Mouse (Mus musculus) lung, postnatal 14 days (tissue): ENCODE data around the gene Nynrin.
A peak's percentile ranks its signal among the peaks of the same experiment; 100 is the strongest.

Source experiments
- DNase-seq: peaks from one replicate; pipeline ENCODE4 v3.0.0; 2021

The Nynrin gene

DNA sequence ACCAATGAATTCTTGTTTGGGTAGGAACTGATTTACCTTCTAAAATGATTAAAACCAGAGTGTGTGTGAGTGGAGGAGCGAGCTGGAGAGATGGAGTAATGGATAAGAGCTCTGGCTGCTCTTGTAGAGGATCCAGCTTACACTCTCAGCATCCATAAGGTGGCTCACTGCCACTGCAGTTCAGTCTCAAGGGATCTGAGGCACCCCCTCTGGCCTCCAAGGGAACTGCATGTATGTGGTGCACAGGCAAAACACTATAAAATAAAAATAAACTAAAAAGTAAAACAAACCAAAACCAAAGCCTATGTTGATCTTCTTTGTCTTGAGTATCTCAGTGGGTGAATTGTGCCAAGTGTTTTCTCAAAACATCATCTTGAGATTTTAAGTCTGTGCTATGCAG, 25.8 kb downstream of the Nynrin start:
- DNase-seq = peak; percentile 85

DNA sequence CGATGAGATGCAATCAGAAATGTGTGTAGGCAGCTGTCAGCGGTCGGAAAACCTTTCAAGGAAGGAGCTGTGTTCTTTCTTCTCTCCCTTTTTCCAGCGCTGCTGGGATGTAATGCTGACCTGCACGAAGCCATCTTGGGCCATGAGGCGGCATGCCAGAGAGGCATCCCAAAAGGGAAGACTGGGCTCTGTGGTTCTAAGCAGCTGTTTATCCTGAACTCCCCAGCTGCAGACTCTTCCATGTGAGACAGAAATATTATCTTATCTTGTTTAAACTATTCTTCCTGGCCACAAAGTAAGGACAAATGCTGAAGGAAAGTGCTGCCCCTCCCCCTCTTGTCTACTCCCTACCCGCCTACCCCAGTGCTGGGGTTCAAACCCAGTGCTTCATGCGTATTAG, 27.2 kb downstream of the Nynrin start:
- DNase-seq = no peak

DNA sequence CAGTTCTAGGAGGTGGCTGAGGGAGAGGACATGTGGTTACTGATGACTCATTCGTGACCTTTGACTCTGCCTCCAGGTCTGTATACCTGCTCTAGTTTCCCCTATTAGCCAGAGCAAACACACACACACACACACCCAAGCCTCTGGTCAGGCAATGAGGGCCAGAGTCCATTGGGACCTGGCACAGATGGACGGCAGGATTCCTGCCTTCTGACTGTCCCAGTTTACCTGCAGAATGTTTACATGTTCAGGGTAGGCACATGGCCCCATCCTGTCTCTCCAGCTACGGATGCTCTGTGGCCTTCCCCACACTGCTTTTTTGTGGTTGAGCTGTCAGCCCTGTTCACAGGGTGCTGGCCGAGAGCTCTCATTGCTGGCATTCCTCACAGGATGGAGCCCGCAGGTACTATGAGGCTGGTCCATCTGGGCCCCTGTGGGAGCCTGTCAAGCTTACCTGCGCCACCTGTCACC, 28.4 kb downstream of the Nynrin start:
- DNase-seq = no peak

DNA sequence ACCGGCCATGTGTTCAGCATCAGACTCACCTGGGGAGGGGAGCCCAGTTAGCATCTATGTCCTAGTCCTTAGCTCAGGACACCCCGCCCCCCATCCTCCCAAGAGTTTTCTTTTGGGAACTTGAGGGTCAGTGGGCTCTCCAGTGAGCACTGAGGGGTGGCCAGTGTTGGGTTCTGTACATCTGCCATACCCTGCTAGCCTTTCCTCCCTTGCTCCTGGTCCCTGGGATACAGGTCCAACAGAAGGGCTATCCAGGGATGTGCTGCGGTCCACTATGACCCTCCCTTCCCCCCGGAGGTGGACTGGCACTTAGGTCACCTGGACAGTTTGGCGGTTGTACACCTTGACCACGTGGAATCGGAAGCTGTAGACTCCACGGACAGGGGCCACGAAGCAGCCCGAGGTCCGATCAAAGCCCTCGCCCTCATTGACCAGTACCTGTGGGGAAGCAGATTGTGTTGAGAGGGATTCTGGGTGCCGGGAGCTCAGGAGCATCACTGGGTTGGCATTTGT, 29.4 kb downstream of the Nynrin start:
- no peak for DNase-seq

DNA sequence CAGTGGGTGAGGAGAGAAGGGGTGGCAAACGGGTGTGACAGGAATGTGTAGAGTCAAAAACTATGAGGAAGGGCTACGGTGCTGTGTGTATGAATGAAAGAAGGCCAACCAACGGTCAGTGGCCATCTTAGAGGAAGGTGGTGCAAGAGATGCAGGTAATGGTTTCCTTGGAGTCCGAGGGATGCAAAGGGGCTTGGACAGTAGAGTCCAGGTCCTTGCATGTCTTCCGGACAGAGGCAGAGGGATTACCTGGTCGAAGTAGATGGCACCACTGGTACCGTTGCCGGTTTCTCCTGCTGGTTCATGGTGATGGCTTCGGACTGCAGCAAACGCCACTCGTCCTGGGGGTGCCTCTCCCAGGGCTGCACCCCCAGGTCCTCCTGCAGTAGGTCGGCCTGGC, 29.9 kb downstream of the Nynrin start:
- no peak for DNase-seq

DNA sequence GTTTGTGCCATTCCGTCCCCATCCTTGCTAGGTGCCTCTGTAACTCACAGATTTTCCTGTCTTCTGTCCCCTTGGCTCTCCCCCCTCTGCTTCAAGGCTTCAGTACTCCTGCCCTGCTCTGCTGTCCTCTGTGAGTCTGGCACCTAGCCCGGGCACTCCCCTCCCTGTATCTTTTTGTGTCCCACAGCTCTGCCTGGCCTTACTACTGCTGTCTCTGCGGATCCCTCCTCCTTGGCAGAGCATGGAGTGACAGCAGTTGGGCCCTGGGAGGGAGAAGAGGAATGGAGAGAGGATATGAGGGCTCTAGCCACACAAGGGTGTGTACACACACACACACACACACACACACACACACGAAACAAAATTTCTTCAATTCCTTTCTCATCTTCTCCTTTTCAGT, 30.4 kb downstream of the Nynrin start, which contains the start of gene Cbln3:
Gene Cbln3 (minus strand): TSS at position 227 of the 400 bp plus-strand sequence.
- peak; percentile 72 for DNase-seq

DNA sequence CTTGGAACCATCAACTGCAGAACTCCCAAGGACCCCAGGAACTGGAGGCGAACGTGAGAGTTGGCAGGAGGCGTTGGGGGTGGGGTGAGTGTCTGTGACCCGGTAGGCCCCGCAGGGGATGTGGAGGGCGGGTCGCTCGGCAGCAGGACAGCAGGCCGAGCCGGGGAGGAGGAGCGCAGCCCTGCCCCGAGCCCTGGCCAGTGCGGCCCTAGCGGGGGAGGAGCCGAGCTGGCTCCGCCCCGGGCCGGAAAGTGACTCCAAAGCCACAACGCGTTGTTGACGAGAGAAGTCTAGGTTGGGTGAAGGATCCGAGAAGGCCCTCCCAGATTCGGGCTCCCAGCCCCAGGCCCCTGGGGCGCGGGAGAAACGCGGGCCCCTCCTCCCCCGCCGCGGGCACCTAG, 30.9 kb downstream of the Nynrin start, which contains the start of gene Khnyn:
Gene Khnyn (plus strand): TSS at position 235 of the 401 bp plus-strand sequence.
- DNase-seq = peak; percentile 90

DNA sequence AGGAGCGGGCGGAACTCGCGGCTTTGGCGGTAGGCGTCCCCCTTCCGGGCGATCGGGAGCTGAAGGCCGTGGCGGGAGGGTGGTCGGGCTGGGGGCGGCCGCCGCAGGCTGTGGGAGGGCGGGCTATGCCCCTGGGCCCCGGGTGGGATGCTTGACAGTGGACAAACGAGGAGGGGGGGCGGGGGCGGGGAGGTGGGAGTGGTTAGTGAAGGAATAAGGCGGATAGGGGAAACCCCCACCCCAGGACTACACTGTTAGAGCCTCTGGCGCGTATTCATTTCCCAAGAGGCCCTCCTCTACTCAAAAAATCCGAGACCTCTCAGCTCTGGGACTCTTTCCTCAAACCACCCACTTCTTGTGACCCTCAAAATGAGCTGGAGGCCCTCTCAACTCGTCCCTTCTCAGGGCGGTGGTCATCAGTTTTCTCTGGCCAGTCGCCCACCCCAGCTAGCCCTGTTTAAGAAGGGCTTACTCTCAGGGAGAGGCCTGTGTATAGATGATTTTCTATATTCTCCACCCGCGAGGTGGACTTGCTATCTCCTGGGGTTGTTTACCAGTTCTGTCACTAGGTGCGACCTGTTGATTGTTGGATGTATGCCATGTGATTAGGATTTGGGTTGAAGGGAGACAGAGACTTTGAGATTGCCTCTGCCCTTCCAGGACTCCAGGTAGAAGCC, 31.4 kb downstream of the Nynrin start:
- peak; percentile 17 for DNase-seq

DNA sequence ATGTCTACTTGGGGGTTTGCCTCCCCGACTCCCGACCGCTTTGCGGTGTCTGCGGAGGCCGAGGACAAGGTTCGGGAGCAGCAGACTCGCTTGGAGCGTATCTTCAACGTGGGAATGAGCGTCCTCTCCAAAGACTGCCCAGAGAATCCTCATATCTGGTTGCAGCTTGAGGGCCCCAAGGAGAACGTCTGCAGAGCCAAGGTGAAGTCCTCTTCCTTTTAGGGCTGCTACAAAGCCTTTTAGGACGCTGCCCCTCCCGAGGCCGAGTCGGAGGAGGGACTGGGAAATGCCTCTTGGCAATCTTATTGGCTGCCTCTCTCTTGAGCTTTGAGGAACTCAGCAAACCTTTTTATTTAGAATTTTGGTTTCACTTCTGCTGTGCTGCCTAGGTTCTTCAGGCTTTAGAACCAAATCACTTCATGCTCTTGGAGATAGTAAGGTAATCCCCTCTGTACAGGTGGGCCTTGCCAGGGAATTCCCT, 32.0 kb downstream of the Nynrin start:
- DNase-seq = peak; percentile 63

DNA sequence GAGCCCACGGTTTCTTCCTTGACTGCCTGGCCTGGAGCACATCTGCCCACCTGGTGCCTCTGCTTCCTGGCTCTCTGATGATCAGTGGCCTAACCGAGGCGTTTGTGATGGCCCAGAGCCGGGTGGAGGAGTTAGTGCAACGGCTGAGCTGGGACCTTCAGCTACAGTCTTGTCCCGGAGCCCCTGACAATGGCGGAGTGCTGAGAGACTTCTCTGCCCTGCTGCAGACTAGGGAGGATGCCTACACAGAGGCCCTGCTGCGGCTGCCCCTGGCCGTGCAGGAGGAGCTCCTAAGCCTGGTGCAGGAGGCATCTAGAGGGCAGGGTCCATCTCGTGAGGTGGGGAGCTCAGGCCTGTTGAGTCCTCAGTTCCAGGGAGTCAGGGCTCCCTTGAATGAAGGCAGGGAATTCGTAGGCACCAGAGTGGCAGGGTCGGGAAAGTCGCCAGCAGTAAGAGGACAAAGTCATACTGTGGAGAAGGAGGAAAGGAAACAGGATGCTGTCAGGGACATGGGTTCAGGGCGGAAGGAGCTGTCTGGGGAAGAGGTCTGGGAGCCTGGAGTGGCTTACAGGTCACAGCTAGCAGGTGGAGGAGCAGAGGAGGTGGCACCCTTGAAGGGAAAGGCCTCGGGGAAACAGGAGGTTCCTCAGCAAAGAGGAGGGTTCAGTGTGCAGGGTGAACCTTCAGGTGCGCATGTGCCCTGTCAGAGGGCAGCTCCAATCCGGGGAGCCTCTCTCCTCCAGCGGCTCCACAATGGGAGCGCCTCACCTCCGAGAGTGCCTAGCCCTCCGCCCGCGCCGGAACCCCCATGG, 33.0 kb downstream of the Nynrin start:
- DNase-seq = no peak

DNA sequence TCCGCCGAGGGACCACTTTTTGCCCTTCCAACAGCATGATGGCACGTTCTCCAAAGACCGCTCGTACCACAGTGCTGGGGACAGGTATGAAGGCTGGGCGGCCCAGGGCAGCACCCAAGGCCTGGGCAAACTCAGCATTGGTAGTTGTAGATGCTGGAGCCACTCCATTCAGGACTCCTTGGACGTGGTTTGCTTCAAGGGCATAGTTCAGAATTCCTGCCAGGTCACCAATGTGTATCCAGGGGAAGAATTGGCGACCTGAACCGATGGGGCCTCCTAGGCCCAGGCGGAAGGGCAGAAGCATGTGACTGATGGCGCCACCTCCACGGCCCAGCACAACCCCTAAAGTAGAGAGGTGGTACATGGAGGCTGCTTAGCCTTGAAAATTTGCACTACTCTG, 43.9 kb downstream of the Nynrin start:
- no peak for DNase-seq

DNA sequence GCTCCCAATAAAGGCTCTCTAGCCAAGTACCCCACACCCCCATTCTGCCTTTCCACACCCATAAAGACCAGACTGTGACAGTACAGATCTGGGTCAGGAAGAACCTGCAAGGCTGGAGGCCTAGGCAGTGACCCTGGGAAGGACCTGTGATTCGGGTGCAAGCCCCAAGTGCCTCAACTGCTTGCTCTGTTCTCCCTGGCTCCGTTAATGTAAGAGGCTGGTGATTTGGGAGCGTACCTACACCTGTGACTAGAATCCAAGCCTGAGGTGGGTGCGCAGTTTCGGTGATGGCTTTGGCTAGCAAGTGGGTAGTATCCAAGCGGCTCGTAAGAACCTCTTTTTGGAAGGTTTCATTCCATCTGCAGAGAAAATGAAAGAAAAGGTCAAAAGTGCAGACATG, 45.1 kb downstream of the Nynrin start:
- no peak for DNase-seq

DNA sequence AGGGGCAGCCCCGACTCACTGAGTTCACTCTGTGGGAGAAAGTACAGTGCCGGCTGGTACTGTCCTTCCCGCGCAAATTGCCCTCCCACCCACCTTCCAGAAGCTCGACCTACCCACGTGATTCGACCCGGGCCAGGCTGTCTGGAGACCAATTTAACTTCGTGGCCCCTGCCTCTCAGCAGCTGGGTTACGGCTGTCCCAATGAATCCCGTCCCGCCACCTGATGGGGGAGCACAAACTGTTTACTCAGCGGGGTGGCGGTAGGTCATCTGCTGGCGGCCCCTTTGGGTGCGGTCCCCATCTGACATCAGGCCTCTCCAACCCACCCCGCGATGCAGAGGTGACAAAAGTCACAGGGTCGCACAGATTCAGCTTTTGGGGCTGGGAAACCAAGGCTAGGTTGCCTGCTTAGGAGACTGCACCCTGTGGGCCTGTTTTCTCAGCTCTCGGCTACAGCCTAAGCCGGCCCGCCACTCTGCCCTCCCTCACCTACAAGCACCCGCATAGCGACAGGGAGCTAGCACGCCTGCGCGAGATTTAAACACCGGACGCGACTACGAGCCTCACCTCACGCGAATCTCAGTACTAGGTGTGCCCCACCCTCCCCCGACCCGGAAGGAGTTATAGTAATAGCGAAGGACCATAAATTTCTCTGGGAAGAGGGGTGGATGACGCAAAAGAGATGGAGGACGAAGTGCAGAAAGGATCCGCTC, 46.0 kb downstream of the Nynrin start, which contains the start of gene Sdr39u1:
Gene Sdr39u1 (minus strand): TSS at position 593 of the 713 bp plus-strand sequence.
- peak; percentile 83 for DNase-seq

DNA sequence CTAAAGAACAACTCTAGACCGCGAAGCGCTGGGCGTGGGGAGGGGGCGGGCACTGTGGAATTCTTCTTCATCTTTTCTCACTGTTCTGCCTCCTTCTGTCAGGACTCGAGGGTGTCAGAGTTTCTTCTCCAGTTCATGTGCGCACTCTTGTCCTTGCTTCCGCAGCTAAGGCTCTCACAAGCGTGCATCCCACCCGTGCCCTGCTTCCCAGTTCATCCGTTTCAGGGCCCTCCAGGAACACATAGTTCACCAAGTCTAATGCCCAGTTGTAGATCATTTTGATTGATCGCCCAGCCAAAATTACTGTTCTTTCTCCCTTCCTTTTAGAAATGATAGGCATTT, 46.6 kb downstream of the Nynrin start:
- DNase-seq = no peak

DNA sequence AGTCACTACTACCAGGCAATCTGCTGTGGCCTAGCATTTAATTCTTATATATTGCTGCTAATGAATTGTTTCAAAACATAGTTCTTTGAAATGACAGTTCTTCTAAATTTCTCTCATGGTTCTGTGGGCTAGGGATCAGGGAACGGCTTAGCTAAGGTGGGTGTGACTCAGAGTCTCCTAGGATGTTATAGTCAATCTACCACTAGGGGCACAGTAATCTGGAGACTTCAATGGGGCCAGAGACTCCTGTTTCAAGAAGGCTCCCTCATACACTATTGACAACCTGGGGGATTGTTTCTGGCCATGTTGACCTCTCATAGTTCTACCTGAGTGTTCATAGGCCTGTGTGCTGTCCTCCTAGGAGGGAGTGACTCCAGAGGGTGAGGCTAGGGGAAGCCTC, 51.7 kb downstream of the Nynrin start:
- DNase-seq = no peak

DNA sequence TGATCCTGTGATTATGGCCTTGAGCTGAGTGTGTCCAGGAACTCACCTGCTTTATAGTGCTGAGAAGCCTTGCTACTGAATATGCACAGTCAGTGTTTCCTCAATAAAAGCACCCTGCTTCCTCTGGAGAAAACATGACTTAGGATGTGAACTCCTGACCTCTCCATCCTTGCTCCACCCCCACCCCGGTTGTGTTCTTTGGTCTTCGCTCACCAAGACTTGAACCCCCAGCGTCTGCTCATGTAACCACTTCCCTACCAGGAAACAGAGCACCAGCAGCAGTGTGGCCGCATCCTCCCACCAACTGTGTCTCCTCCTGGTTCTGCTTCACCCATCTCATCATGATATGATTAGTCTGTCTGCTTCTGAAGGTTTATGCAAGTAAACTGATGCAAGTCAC, 59.6 kb downstream of the Nynrin start:
- no peak for DNase-seq

DNA sequence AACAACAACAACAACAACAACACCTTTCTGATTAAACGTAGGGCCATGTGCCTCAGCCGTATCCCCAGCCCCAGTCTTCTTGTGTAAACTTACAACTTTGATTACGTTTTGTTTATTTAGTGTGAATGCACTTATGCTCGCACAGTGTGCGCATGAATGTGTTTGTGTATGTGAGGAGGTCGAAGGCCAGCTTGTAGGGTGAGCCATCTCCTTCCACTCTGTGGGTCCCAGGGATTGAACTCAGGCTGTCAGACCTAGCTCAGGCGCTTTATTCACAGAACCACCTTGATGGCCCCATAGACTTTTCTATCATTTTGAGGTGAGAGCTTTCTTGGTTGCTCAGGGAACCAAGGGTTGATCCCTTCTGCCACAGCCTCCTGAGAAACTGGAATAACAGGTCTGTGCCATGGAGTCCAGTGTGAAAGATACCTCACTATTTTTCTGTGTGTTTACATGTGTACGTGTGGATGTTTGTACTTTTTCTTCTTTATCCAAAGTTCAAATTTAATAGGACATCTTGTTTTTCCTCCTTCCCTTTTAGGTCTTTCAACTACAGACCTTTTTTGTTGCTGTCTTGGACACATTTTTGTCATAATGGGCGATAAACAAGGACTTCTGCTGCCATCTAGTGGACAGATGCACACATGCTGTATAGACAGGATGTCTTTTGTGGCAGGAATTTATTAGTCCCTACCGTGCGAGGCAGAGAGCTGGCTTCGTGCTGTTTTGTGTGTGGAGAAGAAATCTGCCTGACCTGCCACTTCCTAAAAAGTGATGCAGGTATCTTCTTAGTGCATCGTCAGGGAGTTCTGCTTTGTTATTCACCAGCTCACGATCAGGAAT, 64.7 kb downstream of the Nynrin start:
- peak; percentile 87 for DNase-seq

DNA sequence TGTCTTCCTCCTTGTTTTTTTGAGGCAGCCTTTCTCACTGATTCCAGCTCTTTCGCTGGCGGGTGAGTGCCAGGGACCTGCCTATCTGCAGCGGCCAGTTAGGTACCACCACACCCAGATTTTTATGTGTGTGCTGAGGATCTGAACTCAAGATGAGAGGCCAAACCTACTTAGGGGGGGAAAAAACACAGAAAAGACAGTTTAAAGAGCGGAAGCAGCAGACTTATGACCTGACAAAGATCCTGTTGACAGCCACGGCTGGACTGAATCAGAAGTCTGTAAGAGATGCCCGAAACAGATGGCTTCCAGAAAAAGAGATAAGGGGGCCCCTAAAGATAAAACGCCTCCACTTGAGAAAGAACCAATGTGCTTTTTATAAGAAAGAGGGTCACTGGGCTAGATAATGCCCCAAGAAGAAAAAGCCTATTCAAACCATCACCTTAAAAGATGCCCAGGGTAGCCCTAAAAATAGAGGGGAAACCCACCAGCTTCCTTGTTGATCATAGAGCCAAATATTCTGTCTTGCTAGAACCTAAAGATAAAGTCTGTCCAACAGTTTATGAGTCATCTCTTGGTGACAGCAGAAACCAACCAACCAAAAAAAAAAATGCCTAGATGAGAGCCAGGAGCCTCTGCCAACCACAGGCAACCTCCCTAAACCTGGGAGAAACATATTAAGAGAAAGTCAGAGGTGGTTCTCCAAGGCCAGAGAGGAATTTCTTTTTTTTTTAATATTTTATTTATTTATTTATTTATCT, 68.8 kb downstream of the Nynrin start:
- DNase-seq = no peak
